Mouse (Mus musculus): ENCODE results near the gene Snap91. TPM values are rescaled to one million over a fixed set of nuclear protein-coding genes. Genes with fewer than 3 reads are reported as not detected.
A peak's percentile ranks its signal among the peaks of the same experiment; 100 is the strongest.

The Snap91 gene
- polyA plus RNA-seq, 1 experiment from 2014 or later = 81.6 TPM

GRCm38 (mm10) chr9:86742959-86743911, 137.2 kb downstream of the Snap91 start, which contains the start of gene Prss35:
Prss35 (plus strand) TSS chr9:86743649.
- H3K27ac ChIP-seq = peak within 1 kb of the TSS; percentile 55
- 3% methylated on average over 19 of the region's 19 CpGs for WGBS
- peak within 1 kb of the TSS; percentile 44 for H3K4me3 ChIP-seq
- H3K9ac ChIP-seq = peak within 1 kb of the TSS; percentile 36; the same call in 1 of the 2 replicates
- ATAC-seq (replicated peaks; ENCODE audit: insufficient number of reproducible peaks, insufficient read depth, low FRiP score, low read depth) = peak; percentile 59
- H3K36me3 ChIP-seq = no peaks in the 10 kb centered on the region
- no peaks in the 10 kb centered on the region for H3K27me3 ChIP-seq
- H3K4me1 ChIP-seq (replicated peaks) = peaks cover 25% of the 10 kb centered on the region
- H3K4me2 ChIP-seq = peak within 1 kb of the TSS; percentile 59
- no peaks in the 10 kb centered on the region for H3K9me3 ChIP-seq (replicated peaks)

DNA sequence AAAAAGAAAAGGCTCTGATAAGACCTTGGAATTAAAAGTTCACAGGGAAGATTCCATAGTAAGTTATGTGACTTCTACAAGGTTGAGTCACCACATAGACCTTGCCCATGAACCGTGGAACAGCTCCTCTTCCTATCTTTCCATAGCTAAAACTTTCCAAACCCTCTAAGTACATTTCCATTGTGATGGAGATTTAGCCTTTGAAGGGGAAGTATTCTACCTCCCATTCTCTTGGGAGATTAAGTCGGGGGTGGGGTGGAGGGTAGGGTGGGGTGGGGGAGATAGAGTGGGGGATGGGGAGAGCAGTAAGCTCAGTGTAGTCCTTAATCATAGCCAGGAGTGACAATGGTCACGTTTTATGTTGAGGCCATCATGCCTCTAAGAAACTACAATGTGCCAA, 140.5 kb downstream of the Snap91 start:
- WGBS = 36% methylated on average over 3 of the region's 3 CpGs

GRCm38 (mm10) chr9:86738801-86739200, 141.7 kb downstream of the Snap91 start:
- Histone ChIP-seq H3K4me2 (no peak overlapping the region), H3K27ac (no peak overlapping the region), H3K36me3 (no peaks in the 10 kb centered on the region), H3K4me3 (no peak overlapping the region), H3K4me1 (replicated peaks) (peaks cover 30% of the 10 kb centered on the region), H3K27me3 (no peaks in the 10 kb centered on the region), H3K9ac (no peak overlapping the region), H3K9me3 (replicated peaks) (no peaks in the 10 kb centered on the region)
- WGBS = 89% methylated on average over 8 of the region's 8 CpGs
- ATAC-seq (replicated peaks; ENCODE audit: insufficient number of reproducible peaks, insufficient read depth, low FRiP score, low read depth) = no peak

More for the DNA sequence above, 140.5 kb downstream of the Snap91 start:
- Histone ChIP-seq H3K9me3 (replicated peaks) (no peaks in the 10 kb centered on the region), H3K27me3 (no peaks in the 10 kb centered on the region), H3K4me1 (replicated peaks) (peaks cover 30% of the 10 kb centered on the region), H3K9ac (no peak overlapping the region), H3K4me3 (no peak overlapping the region), H3K27ac (no peak overlapping the region), H3K36me3 (no peaks in the 10 kb centered on the region), H3K4me2 (no peak overlapping the region)
- no peak for ATAC-seq (replicated peaks; ENCODE audit: insufficient number of reproducible peaks, insufficient read depth, low FRiP score, low read depth)

GRCm38 (mm10) chr9:86738067-86738466, 142.4 kb downstream of the Snap91 start:
- 86% methylated on average over 1 of the region's 1 CpGs for WGBS
- ATAC-seq (replicated peaks; ENCODE audit: insufficient number of reproducible peaks, insufficient read depth, low FRiP score, low read depth) = no peak
- Histone ChIP-seq H3K36me3 (no peaks in the 10 kb centered on the region), H3K4me1 (replicated peaks) (peaks cover 24% of the 10 kb centered on the region), H3K9me3 (replicated peaks) (no peaks in the 10 kb centered on the region), H3K27me3 (no peaks in the 10 kb centered on the region), H3K27ac (no peak overlapping the region), H3K9ac (no peak overlapping the region), H3K4me3 (no peak overlapping the region), H3K4me2 (no peak overlapping the region)

- Histone ChIP-seq H3K4me1 (replicated peaks) (peaks cover 21% of the 10 kb centered on the region), H3K4me2 (no peak overlapping the region), H3K36me3 (no peaks in the 10 kb centered on the region), H3K27me3 (no peaks in the 10 kb centered on the region), H3K27ac (peak overlapping the region; percentile 66), H3K9ac (no peak overlapping the region), H3K9me3 (replicated peaks) (no peaks in the 10 kb centered on the region), H3K4me3 (no peak overlapping the region)
- ATAC-seq (replicated peaks; ENCODE audit: insufficient number of reproducible peaks, insufficient read depth, low FRiP score, low read depth) = peak; percentile 73
- 51% methylated on average over 4 of the region's 4 CpGs for whole genome bisulfite sequencing
Measured at GRCm38 (mm10) chr9:86736991-86737390, 143.5 kb downstream of the Snap91 start.

DNA sequence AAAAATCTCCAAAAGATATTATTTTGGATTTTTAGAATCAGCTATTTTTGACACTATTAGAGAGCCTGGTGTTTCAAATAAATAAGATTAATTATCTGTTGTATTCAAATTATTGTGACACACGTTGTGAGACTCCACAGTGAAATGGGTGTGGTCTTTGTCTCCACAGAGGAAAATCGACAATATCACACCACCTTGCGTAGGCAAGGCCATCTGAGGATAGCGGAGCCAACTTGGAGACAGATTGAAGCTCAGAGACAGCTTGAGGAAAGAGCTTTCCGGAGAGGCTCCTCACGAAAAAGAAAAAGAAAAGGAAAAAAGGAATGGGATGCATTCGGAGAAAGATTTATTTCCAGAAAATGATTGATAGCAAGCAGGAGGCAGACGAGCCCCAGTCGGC, 145.7 kb downstream of the Snap91 start:
- H3K4me2 ChIP-seq = no peak overlapping the region
- no peaks in the 10 kb centered on the region for H3K36me3 ChIP-seq
- peaks cover 21% of the 10 kb centered on the region for H3K4me1 ChIP-seq (replicated peaks)
- no peak overlapping the region for H3K4me3 ChIP-seq
- 73% methylated on average over 9 of the region's 9 CpGs for WGBS
- no peak overlapping the region for H3K9ac ChIP-seq
- H3K27me3 ChIP-seq = no peaks in the 10 kb centered on the region
- ATAC-seq (replicated peaks; ENCODE audit: insufficient number of reproducible peaks, insufficient read depth, low FRiP score, low read depth) = no peak
- H3K27ac ChIP-seq = no peak overlapping the region
- no peaks in the 10 kb centered on the region for H3K9me3 ChIP-seq (replicated peaks)

DNA sequence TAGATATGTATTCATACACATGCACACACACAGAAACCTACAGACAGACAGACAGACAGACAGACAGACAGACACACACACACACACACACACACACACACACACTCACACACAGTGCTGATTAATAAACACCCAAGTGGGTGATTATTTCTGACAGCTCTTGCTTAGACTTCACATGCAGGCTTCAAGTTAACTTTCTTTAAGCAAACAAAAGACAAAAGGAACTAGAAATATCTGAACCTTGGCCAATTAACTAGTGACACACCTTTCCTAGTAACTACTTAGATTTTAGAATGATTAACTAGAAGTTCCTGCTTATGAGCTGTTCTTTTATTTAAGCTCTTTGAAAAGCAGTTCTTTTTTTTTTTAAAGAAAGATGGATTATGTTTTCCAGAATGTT, 146.1 kb downstream of the Snap91 start:
- Histone ChIP-seq H3K27me3 (no peaks in the 10 kb centered on the region), H3K36me3 (no peaks in the 10 kb centered on the region), H3K4me2 (no peak overlapping the region), H3K9ac (no peak overlapping the region), H3K9me3 (replicated peaks) (no peaks in the 10 kb centered on the region), H3K27ac (no peak overlapping the region), H3K4me3 (no peak overlapping the region), H3K4me1 (replicated peaks) (peaks cover 18% of the 10 kb centered on the region)
- ATAC-seq (replicated peaks; ENCODE audit: insufficient number of reproducible peaks, insufficient read depth, low FRiP score, low read depth) = no peak

GRCm38 (mm10) chr9:86729811-86730210, 150.6 kb downstream of the Snap91 start:
- ATAC-seq (replicated peaks; ENCODE audit: insufficient number of reproducible peaks, insufficient read depth, low FRiP score, low read depth) = no peak
- WGBS = 94% methylated on average over 3 of the region's 3 CpGs
- no peaks in the 10 kb centered on the region for H3K36me3 ChIP-seq
- no peaks in the 10 kb centered on the region; the same call in 1 of the 2 replicates for H3K4me1 ChIP-seq (replicated peaks)
- H3K27ac ChIP-seq = no peak overlapping the region
- no peak overlapping the region for H3K4me3 ChIP-seq
- H3K4me2 ChIP-seq = no peak overlapping the region
- no peaks in the 10 kb centered on the region for H3K9me3 ChIP-seq (replicated peaks)
- no peaks in the 10 kb centered on the region for H3K27me3 ChIP-seq
- no peak overlapping the region for H3K9ac ChIP-seq

DNA sequence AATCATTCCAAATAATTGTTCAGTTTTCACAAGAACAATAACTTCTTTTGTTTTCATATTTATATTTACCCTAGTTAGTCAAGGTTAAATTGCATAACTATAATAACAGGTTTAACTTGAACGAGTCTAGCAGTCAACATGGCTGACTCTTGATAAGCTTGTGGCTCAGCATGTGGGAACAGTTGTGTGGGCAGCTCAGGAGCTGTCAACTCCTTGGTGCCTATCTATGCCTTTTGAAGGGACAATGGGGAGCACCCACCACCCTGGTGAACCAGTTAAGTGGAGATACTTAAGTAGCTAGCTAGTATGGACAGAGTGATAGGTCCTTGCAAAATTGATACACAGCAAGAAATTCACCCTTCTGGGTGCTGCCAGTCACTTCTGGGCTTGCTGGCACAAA, 151.4 kb downstream of the Snap91 start:
- Histone ChIP-seq H3K4me3 (no peak overlapping the region), H3K27me3 (no peaks in the 10 kb centered on the region), H3K36me3 (no peaks in the 10 kb centered on the region), H3K9ac (no peak overlapping the region), H3K4me2 (no peak overlapping the region), H3K27ac (no peak overlapping the region), H3K9me3 (replicated peaks) (no peaks in the 10 kb centered on the region), H3K4me1 (replicated peaks) (no peaks in the 10 kb centered on the region; the same call in 1 of the 2 replicates)
- WGBS = 44% methylated on average over 1 of the region's 1 CpGs
- no peak for ATAC-seq (replicated peaks; ENCODE audit: insufficient number of reproducible peaks, insufficient read depth, low FRiP score, low read depth)

DNA sequence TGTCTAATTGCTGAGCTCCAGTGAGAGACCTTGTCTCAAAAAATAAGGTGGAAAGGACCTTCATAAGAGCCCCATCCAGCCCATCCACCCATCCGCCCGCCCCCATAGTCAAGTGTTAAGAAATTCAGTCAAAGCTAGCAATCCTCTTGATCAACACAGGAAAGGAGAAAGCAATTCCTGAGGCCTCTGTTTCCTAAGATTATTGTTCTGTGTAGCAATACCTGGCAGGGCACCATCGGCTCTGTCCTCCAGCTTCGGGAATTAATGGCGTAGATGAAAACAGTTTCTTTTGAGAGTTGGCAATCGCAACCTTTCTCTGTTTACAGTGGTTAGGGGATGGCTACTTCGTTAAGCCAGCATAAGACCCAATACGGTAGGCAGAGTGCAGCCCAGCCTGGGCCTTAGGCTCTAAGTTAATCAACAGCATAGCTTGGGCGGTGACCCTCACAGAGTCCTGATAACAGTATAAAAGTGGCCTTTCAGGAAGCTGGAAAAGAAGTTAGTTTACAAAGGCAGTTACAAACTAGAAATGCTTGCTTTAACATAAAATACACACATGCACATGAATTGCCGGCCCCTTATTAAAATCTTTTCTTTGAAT, 152.1 kb downstream of the Snap91 start:
- no peaks in the 10 kb centered on the region; the same call in 1 of the 2 replicates for H3K4me1 ChIP-seq (replicated peaks)
- no peaks in the 10 kb centered on the region for H3K36me3 ChIP-seq
- no peak overlapping the region for H3K27ac ChIP-seq
- no peak overlapping the region for H3K9ac ChIP-seq
- no peaks in the 10 kb centered on the region for H3K27me3 ChIP-seq
- no peak overlapping the region for H3K4me2 ChIP-seq
- H3K4me3 ChIP-seq = no peak overlapping the region
- WGBS = 77% methylated on average over 10 of the region's 10 CpGs
- ATAC-seq (replicated peaks; ENCODE audit: insufficient number of reproducible peaks, insufficient read depth, low FRiP score, low read depth) = no peak
- no peaks in the 10 kb centered on the region for H3K9me3 ChIP-seq (replicated peaks)

DNA sequence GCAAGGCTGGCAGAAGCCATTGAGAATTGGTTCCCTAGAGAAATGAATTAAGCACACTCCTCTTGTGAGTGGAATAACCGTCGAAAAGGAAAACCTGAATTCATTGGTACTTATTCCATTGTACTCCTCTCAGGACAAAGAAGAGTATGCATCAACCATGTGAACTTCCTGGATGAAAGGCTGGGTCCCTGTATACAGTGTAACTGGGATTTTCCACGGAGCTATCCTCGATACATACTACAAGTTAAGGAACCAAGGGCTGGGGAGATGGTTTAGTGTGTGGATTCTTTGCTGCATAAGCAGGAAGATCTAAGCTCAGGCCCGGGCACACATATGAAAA, 154.1 kb downstream of the Snap91 start:
- Histone ChIP-seq H3K4me1 (replicated peaks) (no peaks in the 10 kb centered on the region; the same call in 1 of the 2 replicates), H3K4me2 (no peak overlapping the region), H3K36me3 (no peaks in the 10 kb centered on the region), H3K27ac (no peak overlapping the region), H3K27me3 (no peaks in the 10 kb centered on the region), H3K9me3 (replicated peaks) (no peaks in the 10 kb centered on the region), H3K4me3 (no peak overlapping the region), H3K9ac (no peak overlapping the region)
- WGBS = 85% methylated on average over 5 of the region's 5 CpGs
- no peak for ATAC-seq (replicated peaks; ENCODE audit: insufficient number of reproducible peaks, insufficient read depth, low FRiP score, low read depth)
